Mouse (Mus musculus) ES-Bruce4 (cell line): Measurements from ENCODE around the gene Zfp768. TPM values are rescaled to one million over a fixed set of nuclear protein-coding genes. Genes with fewer than 3 reads are reported as not detected.
A peak's percentile ranks its signal among the peaks of the same experiment; 100 is the strongest.
"Not testable (repeated sequence)": the region's sequence is repeated elsewhere in the genome, so short reads cannot be mapped to it uniquely, and the experiment has no call there.

Experiments used
- H3K27ac ChIP-seq: 2 replicates; pipeline ENCODE4 v1.5.1; 2012; ENCODE audit warnings: low read length, inconsistent platforms; ENCODE audit not compliant: insufficient read depth
- H3K27me3 ChIP-seq: 2 replicates; pipeline ENCODE4 v1.6.1; 2012; ENCODE audit warnings: mild to moderate bottlenecking, low read length, inconsistent platforms; ENCODE audit not compliant: control insufficient read depth, poor library complexity, insufficient read depth, severe bottlenecking
- H3K36me3 ChIP-seq: 2 replicates; pipeline ENCODE4 v1.6.1; 2012; ENCODE audit warnings: inconsistent platforms, mild to moderate bottlenecking, low read length, moderate library complexity; ENCODE audit not compliant: control insufficient read depth, poor library complexity, insufficient read depth, severe bottlenecking
- H3K4me1 ChIP-seq: one replicate; pipeline ENCODE4 v1.8.1; 2011; ENCODE audit warnings: low read length; ENCODE audit not compliant: control insufficient read depth, insufficient read depth
- H3K4me3 ChIP-seq: 2 replicates; pipeline ENCODE4 v1.5.1; 2011; ENCODE audit warnings: low read depth, mild to moderate bottlenecking, low read length
- H3K9ac ChIP-seq: 2 replicates; pipeline ENCODE4 v1.6.1; 2012; ENCODE audit warnings: low read depth, mild to moderate bottlenecking, inconsistent platforms; ENCODE audit not compliant: poor library complexity, severe bottlenecking
- H3K9me3 ChIP-seq: replicated peaks from 2 replicates; pipeline ENCODE4 v1.6.1; 2012; ENCODE audit warnings: mild to moderate bottlenecking, low read length, inconsistent platforms; ENCODE audit not compliant: control insufficient read depth, poor library complexity, insufficient read depth, severe bottlenecking
- CTCF ChIP-seq: IDR thresholded peaks from one replicate; pipeline ENCODE4 v1.8.1; 2011; ENCODE audit warnings: low read depth, low read length
- EP300 ChIP-seq: IDR thresholded peaks from 2 replicates; pipeline ENCODE4 v1.6.1; 2011; ENCODE audit warnings: low read depth, low read length; ENCODE audit not compliant: insufficient read depth
- POLR2A ChIP-seq: IDR thresholded peaks from one replicate; pipeline ENCODE4 v1.8.1; 2011; ENCODE audit warnings: low read length; ENCODE audit not compliant: insufficient read depth
- polyA plus RNA-seq: library from polyadenylated mRNA; stranded (reverse); fragments of >200 nt; gene quantifications from 2 replicates; pipeline ENCODE4 v1.2.4, GENCODE M21; 2011; ENCODE audit warnings: low read depth; ENCODE audit not compliant: missing spikeins, insufficient read depth, insufficient read length

Gene Zfp768
- polyA plus RNA-seq, 1 experiment = 7.0 TPM

DNA sequence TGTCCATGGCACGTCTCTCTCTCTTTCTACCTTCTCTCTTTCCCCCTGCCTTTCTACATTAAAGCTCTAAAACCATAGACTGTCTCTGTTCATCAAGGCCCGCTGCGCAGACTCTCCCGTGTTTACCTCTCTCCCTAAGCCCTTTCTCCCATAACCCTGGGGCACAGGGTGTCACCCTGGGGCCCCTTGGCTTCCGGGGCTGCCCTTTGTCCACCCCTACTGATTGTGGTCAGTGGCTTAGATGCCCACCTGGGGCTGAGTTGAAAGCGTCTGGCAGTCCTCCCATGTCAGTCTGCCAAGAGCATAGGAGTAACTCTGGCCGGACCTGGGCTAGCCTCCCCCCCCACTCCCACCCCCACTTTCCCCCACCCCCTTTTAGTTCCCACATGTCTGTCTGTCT lies 44.9 kb upstream of the Zfp768 start:
- Histone ChIP-seq H3K4me1 (peaks cover 2% of the 10 kb centered on the region), H3K9ac (no peak overlapping the region), H3K9me3 (no peaks in the 10 kb centered on the region), H3K4me3 (no peak overlapping the region), H3K36me3 (no peaks in the 10 kb centered on the region; the same call in 1 of the 2 replicates), H3K27me3 (no peaks in the 10 kb centered on the region), H3K27ac (no peak overlapping the region)
- TF ChIP-seq POLR2A (no peak), CTCF (no peak), EP300 (no peak)

DNA sequence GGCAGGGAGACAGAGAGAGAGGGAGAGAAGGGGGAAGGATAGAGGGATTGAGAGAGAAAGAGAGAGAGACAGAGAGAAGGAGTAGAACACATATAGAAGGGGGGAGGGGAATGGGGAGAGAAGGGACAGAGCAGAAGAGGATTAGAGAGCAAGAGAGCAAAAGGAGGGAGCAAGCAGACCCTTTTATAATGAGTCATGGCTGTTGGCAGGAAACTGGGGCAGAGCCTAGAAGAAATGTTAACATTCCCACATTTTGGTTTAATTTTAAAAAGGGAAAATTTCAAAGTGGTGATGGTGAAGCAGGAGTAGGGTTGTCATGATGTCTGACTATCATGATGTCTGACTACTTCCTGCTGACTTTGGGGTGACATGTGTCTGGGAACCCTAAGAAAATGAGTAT lies 42.8 kb upstream of the Zfp768 start:
- H3K9me3 ChIP-seq, H3K4me1 ChIP-seq, H3K27ac ChIP-seq, H3K9ac ChIP-seq, H3K27me3 ChIP-seq, H3K4me3 ChIP-seq, H3K36me3 ChIP-seq: not testable (repeated sequence)

DNA sequence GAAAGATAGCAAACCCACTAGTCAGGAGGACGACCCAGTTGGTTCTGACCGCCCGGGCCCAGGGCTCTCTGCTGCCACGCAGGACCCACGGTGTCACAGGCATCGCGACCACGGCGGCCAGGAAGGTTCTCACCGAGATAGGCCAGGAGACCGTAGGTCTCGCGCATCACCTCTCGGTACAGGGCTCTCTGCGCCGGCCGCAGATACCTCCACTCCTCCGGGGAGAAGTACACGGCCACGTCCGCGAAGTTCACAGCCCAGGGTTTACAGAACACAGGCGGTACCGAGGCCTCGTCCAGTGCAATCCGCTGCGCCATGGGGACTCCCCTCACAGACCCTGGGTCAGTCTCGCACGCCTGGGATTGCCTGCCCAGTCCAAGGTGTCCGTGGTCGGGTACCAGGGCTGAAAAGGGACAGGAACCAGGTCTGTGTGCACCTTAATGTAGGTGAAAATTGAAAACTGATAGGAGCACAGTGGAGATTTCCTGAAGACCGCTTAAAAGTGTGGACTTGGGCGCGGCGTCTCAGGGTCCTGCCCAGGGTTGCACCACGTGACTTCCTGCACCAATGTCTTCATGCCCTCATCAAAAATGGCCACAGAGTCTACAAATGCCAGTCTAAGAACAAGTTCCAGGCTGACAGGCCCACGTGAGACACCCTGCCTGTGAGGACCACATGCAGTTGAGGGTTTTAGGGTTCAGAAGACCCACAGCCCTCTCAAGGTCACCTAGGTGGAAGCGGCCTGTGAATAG lies 41.4 kb upstream of the Zfp768 start, which contains the start of gene 9130019O22Rik:
9130019O22Rik (minus strand) TSS at position 526 of the 752 bp plus-strand sequence.
- Histone ChIP-seq H3K4me1 (no peaks in the 10 kb centered on the region), H3K9me3 (no peaks in the 10 kb centered on the region), H3K27ac (no peak within 1 kb of the TSS), H3K36me3 (no peaks in the 10 kb centered on the region; the same call in 1 of the 2 replicates), H3K27me3 (no peaks in the 10 kb centered on the region), H3K9ac (peak within 1 kb of the TSS; percentile 52), H3K4me3 (peak within 1 kb of the TSS; percentile 91)
- TF ChIP-seq EP300 = no peak
- TF ChIP-seq POLR2A = no peak
- TF ChIP-seq CTCF = no peak

DNA sequence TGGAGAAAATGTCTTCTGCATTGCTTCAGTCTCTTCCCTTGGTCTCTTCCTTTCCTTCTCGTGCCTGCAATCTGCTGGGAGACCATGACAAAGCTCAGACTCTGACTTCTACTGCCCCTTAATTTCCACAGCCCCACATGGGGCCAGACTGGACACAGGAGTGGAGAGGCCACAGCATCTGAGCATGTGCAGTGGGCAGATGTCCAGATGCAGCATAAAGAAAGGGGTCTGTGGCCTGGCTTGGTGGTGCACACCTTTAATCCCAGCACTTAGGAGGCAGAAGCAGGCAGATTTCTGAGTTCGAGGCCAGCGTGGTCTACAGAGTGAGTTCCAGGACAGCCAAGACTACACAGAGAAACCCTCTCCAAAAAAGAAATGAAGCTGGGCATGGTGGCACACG lies 40.2 kb upstream of the Zfp768 start:
- H3K27ac ChIP-seq, H3K4me1 ChIP-seq, H3K9me3 ChIP-seq, H3K4me3 ChIP-seq, H3K9ac ChIP-seq, H3K36me3 ChIP-seq, H3K27me3 ChIP-seq: not testable (repeated sequence)

DNA sequence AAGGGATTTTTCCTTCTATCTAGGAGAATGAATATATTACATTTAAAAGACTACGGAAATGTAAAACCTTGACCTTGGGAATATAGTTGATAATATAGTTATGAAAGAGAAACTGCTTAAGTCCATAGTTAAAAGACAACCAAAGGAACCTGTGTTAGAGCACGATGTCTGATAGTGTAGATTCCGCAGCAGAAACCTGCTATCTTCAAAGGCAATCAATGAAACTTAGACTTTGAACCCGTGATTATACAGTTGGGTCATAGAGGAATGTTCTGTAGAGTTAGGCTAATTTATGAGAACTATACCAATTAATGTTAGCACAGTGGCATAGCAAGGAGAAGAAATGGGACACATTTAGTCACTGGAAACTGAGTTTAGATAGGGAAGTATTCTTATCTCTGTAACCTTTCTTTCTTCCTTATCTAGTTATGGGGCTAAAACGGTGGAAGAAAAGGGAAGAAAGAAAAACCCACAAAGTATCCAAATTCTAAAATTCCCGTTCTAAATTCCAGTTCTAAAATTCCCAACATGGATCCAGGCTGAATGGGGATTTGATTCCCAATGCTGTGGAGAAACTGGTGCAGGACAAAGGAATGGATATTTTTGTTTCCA lies 33.0 kb upstream of the Zfp768 start:
- Histone ChIP-seq H3K27me3 (no peaks in the 10 kb centered on the region), H3K4me3 (no peak overlapping the region), H3K4me1 (no peaks in the 10 kb centered on the region), H3K27ac (no peak overlapping the region), H3K9me3 (no peaks in the 10 kb centered on the region), H3K9ac (no peak overlapping the region), H3K36me3 (no peaks in the 10 kb centered on the region)
- TF ChIP-seq CTCF = no peak
- TF ChIP-seq EP300 = no peak
- no peak for TF ChIP-seq POLR2A

DNA sequence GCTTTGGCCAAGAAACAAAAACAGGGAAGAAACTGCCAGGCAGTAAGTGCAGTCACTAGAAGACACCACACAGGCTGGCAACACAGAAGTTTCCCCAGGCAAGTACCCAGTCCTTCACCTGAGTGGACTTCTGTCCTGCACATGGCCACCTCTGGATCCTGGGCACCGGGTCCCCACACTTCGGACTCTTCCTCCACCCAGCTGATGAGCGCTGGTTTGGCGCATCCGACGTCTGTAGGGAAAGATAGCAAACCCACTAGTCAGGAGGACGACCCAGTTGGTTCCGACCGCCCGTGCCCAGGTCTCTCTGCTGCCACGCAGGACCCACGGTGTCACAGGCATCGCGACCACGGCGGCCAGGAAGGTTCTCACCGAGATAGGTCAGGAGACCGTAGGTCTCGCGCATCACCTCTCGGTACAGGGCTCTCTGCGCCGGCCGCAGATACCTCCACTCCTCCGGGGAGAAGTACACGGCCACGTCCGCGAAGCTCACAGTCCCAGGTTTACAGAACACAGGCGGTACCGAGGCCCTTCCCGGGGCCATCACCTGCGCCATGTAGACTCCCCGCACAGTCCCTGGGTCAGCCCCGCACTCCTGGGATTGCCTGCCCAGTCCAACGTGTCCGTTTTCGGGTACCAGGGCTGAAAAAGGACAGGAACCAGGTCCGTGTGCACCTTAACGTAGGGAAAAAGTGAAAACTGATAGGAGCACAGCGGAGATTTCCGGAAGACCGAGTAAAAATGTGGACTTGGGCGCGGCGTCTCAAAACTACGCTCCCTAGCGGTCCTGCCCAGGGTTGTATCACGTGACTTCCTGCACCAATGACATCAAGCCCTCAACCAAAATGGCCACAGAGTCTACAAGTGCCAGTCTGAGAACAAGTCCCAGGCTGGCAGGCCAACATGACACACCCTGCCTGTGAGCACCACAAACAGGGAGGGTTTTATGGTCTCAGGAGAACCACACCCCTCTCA lies 30.2 kb upstream of the Zfp768 start, which contains the start of gene Zfp747:
Zfp747 (minus strand) TSS at position 780 of the 975 bp plus-strand sequence.
- TF ChIP-seq CTCF (peak; percentile 56), POLR2A (peak; percentile 76), EP300 (peak; percentile 35; the same call in 1 of the 2 replicates)
- H3K27ac ChIP-seq, H3K4me1 ChIP-seq, H3K36me3 ChIP-seq, H3K9me3 ChIP-seq, H3K27me3 ChIP-seq: not testable (repeated sequence)
- Histone ChIP-seq H3K9ac (peak within 1 kb of the TSS; percentile 61), H3K4me3 (peak within 1 kb of the TSS; percentile 96)
